Mouse (Mus musculus) liver, adult 2 months (tissue): ENCODE results near the gene G6pc.

ENCODE experiments used
- CTCF ChIP-seq: fragments of 200-500 bp; IDR thresholded peaks from 2 replicates; pipeline ENCODE4 v1.5.1; 2011; ENCODE audit warnings: low read depth, low read length, control low read depth
- POLR2A ChIP-seq: fragments of 200-500 bp; IDR thresholded peaks from 2 replicates; pipeline ENCODE4 v1.6.1; 2011; ENCODE audit warnings: low read length, control low read depth; ENCODE audit not compliant: insufficient read depth; ENCODE audit errors: extremely low read depth

DNA sequence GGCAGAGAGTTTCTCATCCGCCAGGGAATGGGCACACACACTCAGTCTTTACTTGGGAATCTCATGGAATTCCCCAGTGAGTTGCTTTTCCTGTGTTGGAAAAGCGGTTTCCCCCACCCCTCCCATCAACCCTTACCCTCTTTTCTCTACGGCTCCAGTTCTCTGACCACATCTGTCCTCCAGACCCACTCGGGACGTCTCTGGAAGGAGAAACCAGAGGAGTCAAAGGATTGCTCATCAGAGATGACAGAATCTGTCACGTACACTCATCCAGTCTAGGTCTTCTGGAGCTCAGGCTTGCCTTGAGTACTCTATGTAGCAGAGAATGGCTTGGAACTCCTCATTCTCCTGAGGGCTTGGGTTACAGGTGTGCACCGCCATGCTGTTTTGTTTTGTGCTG is 18.6 kb upstream of the G6pc start:
- TF ChIP-seq CTCF: no peak
- TF ChIP-seq POLR2A: no peak
